Mouse (Mus musculus): Measurements from ENCODE around the gene Lamc2. TPM values are rescaled to one million over a fixed set of nuclear protein-coding genes. Genes with fewer than 3 reads are reported as not detected.

The Lamc2 gene
- total and polyA plus RNA-seq, 3 experiments: 0.03 to 0.04 TPM; not detected in 1

GRCm38 (mm10) chr1:153201448-153201847 is 15.2 kb upstream of the Lamc2 start:
- no peaks in the 10 kb centered on the region for H3K36me3 ChIP-seq (ENCODE audit: control insufficient read depth in 1 of 2, insufficient read depth in 2 of 2, low read length in 2 of 2)
- no peak overlapping the region for H3K27ac ChIP-seq (ENCODE audit: control insufficient read depth, low read depth, low read length)
- H3K9ac ChIP-seq (ENCODE audit: control insufficient read depth, low read depth, low read length, poor library complexity, severe bottlenecking): no peak overlapping the region
- H3K9me3 ChIP-seq (replicated peaks; ENCODE audit: insufficient read depth, low read length): no peaks in the 10 kb centered on the region
- TF ChIP-seq E2F4 (IDR thresholded peaks at IDR 0.05; ENCODE audit: borderline replicate concordance, low read depth, low read length) (no peak), MYB (IDR thresholded peaks at IDR 0.05; ENCODE audit: low read depth, low read length) (no peak), KAT2A (conservative IDR thresholded peaks at IDR 0.05; ENCODE audit: low read depth, low read length) (no peak), ETS1 (IDR thresholded peaks at IDR 0.05; ENCODE audit: low read depth, low read length) (no peak), BHLHE40 (IDR thresholded peaks at IDR 0.05; ENCODE audit: borderline replicate concordance, low read depth, low read length) (no peak), MAX (IDR thresholded peaks at IDR 0.05; ENCODE audit: low read length) (no peak), HCFC1 (IDR thresholded peaks at IDR 0.05; ENCODE audit: low read depth, low read length) (no peak), TBP (IDR thresholded peaks at IDR 0.05; ENCODE audit: low read depth, low read length) (no peak), TCF12 (IDR thresholded peaks at IDR 0.05; ENCODE audit: low read depth, low read length) (no peak), ZKSCAN1 (IDR thresholded peaks at IDR 0.05; ENCODE audit: low read depth, low read length) (no peak), CHD2 (IDR thresholded peaks at IDR 0.05; ENCODE audit: low read length) (no peak), UBTF (IDR thresholded peaks at IDR 0.05; ENCODE audit: borderline replicate concordance, insufficient read depth, low read depth, low read length) (no peak)
- H3K4me1 ChIP-seq (ENCODE audit: control insufficient read depth in 1 of 2, insufficient read depth in 2 of 2, low read length in 2 of 2): no peaks in the 10 kb centered on the region
- no peaks in the 10 kb centered on the region for H3K79me2 ChIP-seq (ENCODE audit: control insufficient read depth, insufficient read depth, low read length, poor library complexity)
- no peak overlapping the region for H3K4me3 ChIP-seq (ENCODE audit: control insufficient read depth in 1 of 2, insufficient read depth in 1 of 2, low read depth in 2 of 2, low read length in 2 of 2)
- peaks cover 8% of the 10 kb centered on the region in 2 experiments for H3K27me3 ChIP-seq (ENCODE audit: control insufficient read depth in 1 of 2, insufficient read depth in 2 of 2, low read length in 2 of 2)
- no peak for DNase-seq (ENCODE audit: low read depth, low spot score)

GRCm38 (mm10) chr1:153197316-153197850 is 11.1 kb upstream of the Lamc2 start:
- Histone ChIP-seq H3K4me3 (ENCODE audit: control insufficient read depth in 1 of 2, insufficient read depth in 1 of 2, low read depth in 2 of 2, low read length in 2 of 2) (no peak overlapping the region), H3K27me3 (ENCODE audit: control insufficient read depth in 1 of 2, insufficient read depth in 2 of 2, low read length in 2 of 2) (peaks cover 6 to 15% of the 10 kb centered on the region in 2 experiments), H3K9me3 (replicated peaks; ENCODE audit: insufficient read depth, low read length) (no peaks in the 10 kb centered on the region), H3K9ac (ENCODE audit: control insufficient read depth, low read depth, low read length, poor library complexity, severe bottlenecking) (no peak overlapping the region), H3K79me2 (ENCODE audit: control insufficient read depth, insufficient read depth, low read length, poor library complexity) (no peaks in the 10 kb centered on the region), H3K36me3 (ENCODE audit: control insufficient read depth in 1 of 2, insufficient read depth in 2 of 2, low read length in 2 of 2) (no peaks in the 10 kb centered on the region), H3K27ac (ENCODE audit: control insufficient read depth, low read depth, low read length) (no peak overlapping the region), H3K4me1 (ENCODE audit: control insufficient read depth in 1 of 2, insufficient read depth in 2 of 2, low read length in 2 of 2) (no peaks in the 10 kb centered on the region)
- no peak for TF ChIP-seq HCFC1 (IDR thresholded peaks at IDR 0.05; ENCODE audit: low read depth, low read length)
- TF ChIP-seq CHD2 (IDR thresholded peaks at IDR 0.05; ENCODE audit: low read length): no peak
- no peak for TF ChIP-seq USF1 (IDR thresholded peaks at IDR 0.05; ENCODE audit: low read depth, low read length)
- TF ChIP-seq EP300 (IDR thresholded peaks at IDR 0.05; ENCODE audit: low read depth in 1 of 2, low read length in 2 of 2): no peak
- TF ChIP-seq POLR2AphosphoS2 (IDR thresholded peaks at IDR 0.05; ENCODE audit: low read length): no peak
- TF ChIP-seq POLR2A (IDR thresholded peaks at IDR 0.05; ENCODE audit: control insufficient read depth in 1 of 2, insufficient read depth in 1 of 2, low read depth in 1 of 2, low read length in 2 of 2, poor library complexity in 1 of 2): no peak
- no peak for TF ChIP-seq TCF12 (IDR thresholded peaks at IDR 0.05; ENCODE audit: low read depth, low read length)
- TF ChIP-seq UBTF (IDR thresholded peaks at IDR 0.05; ENCODE audit: borderline replicate concordance, insufficient read depth, low read depth, low read length): no peak
- DNase-seq (ENCODE audit: low read depth, low spot score): no peak

Data from MEL (cell line).